Mouse (Mus musculus) urinary bladder, postnatal 4 days (tissue): ENCODE measurements around the gene Gphb5.
A peak's percentile ranks its signal among the peaks of the same experiment; 100 is the strongest.
"Not testable (repeated sequence)": the region's sequence is repeated elsewhere in the genome, so short reads cannot be mapped to it uniquely, and the experiment has no call there.

Experiments used
- DNase-seq, 2 experiments: peaks; one replicate each; pipeline ENCODE4 v3.0.0; 2021 to 2022; ENCODE audit warnings: low spot score in 2 of 2

Gphb5 gene

GRCm38 (mm10) chr12:75416681-75417080, at the start of gene Gphb5:
Gene Gphb5, minus strand, starts transcription at chr12:75416781.
- DNase-seq, result no peak

DNA sequence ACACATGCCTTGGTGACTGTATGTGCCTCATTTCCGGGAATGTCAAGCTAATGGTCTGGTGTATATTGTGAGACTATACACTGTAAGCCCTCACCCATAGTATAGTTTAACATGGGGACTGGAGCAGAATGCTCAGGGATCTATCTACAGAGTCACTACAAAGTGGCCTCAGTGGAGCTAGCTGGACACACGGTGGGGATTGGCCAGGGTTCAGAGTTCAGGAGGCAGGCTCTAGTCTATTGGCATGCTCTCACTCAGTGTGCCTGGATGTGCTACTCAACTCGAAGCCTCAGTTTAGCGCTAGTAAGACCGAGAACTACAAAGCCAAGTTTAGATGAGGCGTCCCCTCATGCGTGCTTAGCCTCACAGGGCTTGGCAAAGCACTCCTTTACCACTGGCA, 49.6 kb upstream of the Gphb5 start:
- no peak for DNase-seq

DNA sequence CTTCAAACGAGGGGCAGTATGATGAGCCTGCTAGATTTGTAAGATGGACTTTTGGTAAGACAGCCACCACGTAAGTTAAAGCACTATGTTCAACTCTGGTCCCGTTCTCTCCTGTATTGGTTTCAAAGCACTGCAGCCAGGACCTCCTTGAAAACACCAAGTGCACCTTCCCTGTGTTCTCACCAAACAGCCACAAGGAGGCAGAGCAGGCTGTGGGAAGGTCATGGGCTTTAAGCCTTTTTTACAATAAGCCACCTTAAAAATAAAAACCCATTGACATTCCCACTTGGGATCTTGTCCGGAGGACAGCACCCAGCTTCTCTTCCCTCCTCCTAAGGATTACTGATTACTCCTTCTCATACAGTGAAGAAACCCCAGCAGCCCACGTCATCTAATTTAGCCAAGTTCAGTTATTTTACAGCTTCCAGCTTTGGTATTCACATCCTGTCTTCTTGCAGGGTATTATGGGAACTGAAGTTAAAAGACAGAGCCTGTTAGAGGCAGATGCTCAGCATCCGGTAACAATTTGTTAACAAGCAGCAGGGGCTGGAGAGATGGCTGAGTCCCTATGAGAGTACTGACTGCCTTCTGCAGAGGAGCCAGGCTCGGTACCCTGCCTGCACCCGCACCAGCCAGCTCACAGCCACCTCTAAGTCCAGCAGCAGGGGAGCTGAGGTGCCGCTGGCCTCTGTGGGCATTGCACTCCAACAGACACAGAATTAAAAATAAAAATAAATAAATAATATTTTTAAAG, 47.6 kb upstream of the Gphb5 start:
- no peak for DNase-seq

GRCm38 (mm10) chr12:75460561-75460960, 44.0 kb upstream of the Gphb5 start:
- DNase-seq, result no peak

DNA sequence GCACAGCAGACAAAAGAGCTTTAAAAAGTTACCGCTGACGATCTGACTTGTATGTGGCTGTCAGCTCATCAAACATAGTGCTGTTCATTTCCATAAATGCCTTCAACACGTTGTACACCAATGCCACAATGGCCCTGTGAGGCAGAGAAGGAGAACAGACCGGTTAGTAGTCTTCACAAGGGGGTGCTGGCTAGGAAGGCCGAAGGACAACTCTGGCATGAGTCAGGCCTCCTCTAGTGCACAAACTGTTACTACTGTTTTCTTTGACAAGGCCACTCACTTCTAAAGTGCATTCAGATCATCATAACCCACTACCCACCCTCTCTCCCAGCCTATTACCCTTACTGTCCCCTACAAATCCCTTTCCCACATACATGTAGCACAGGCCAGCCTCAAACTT, 43.1 kb upstream of the Gphb5 start:
- DNase-seq, result no peak

- DNase-seq, result no peak
Measured at GRCm38 (mm10) chr12:75453441-75453840, 36.9 kb upstream of the Gphb5 start.

- no peak for DNase-seq
Measured at GRCm38 (mm10) chr12:75453027-75453426, 36.4 kb upstream of the Gphb5 start.

GRCm38 (mm10) chr12:75450592-75450991, 34.0 kb upstream of the Gphb5 start:
- no peak for DNase-seq

GRCm38 (mm10) chr12:75450011-75450410, 33.4 kb upstream of the Gphb5 start:
- DNase-seq, result no peak

DNA sequence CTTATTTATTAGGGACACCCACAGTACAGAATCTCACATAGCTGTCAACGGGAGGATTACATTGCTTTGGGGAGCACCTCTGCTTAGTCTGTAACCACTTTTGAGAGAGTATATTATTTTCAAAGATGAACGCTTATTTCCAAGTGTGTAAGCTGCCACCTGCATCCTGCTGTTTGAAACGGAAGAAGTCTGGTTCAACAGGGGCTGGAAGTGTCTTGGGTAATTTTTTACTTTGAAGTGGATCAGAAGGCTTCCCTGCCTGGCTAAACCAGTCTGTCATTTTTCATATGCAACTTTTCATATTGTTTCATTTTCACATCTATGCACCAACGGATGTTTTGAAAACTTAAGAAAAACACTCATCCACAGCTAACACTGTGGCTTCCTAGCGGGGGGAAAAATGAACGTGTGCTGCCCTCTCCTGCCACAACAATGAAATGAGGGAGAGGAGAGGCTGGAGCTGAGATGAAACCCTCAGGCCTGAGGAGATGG, 32.9 kb upstream of the Gphb5 start:
- no peak for DNase-seq

GRCm38 (mm10) chr12:75448921-75449320, 32.3 kb upstream of the Gphb5 start:
- DNase-seq, result no peak

DNA sequence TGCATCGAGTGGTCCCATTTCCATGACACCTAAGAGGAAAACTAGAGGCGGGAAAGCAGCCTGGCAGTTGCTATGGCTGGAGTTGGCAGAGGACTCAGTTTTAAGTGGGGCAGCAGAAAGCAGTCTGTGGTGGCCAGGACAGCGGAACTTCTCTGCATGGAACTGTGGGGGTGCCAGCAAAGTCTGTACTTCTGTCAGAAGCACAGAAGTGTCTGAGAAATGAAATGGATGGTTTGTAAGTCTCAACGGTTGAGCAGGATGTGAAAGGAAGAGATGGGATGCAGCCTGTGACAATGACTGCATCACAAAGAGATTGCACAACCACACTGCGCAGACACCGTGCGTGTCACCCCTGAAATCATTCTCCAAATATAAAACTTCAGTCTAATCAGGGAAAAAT, 29.7 kb upstream of the Gphb5 start:
- DNase-seq, result no peak

DNA sequence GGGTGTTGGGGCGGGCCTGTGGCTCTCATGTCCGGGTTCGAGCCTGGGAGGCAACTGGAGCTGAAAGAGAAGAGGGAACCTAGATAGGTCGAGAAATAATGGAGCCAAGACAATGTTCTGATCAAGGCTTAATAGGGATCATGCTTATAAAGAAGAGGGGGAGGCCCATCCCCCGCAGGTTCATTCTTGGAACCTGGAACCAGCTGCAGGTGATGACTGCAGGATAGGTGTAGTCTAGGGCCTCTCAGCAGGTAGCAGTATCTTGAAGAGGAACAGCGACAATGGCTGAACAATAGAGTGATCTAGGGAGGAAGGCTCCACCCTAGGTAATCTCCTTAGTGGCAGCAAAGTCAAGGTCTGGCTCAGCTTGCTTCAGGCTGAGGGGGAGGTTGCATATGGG, 15.8 kb upstream of the Gphb5 start:
- DNase-seq, result not testable (repeated sequence)

GRCm38 (mm10) chr12:75429685-75430396, 13.3 kb upstream of the Gphb5 start:
- DNase-seq, result no peak

DNA sequence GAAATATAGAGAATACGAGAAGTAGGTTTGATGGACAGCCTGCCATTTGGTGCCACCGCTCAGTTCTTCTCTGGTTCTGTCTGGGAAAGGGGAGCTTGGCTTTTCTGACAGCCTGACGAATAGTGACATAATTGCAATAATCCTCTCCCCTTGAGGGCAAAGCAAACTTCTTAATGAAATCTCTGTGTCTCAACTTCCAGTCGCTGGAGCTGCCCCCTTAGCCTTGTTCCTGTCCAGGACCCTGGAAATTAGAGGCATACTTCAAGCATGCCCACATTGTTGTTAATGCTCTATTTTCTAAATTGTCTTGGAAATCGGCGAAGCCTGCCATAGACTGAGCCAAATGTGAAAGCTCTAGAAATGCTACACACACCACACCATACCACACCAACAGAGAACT, 12.1 kb upstream of the Gphb5 start:
- DNase-seq, result no peak

- DNase-seq, result no peak
Measured at GRCm38 (mm10) chr12:75425882-75426281, 9.3 kb upstream of the Gphb5 start.

GRCm38 (mm10) chr12:75424817-75425216, 8.2 kb upstream of the Gphb5 start:
- no peak for DNase-seq

GRCm38 (mm10) chr12:75424359-75424758, 7.8 kb upstream of the Gphb5 start:
- no peak for DNase-seq

- DNase-seq, result no peak
Measured at GRCm38 (mm10) chr12:75414991-75415390, 1.6 kb downstream of the Gphb5 start.

- DNase-seq, result no peak
Measured at GRCm38 (mm10) chr12:75412964-75413363, 3.6 kb downstream of the Gphb5 start.

DNA sequence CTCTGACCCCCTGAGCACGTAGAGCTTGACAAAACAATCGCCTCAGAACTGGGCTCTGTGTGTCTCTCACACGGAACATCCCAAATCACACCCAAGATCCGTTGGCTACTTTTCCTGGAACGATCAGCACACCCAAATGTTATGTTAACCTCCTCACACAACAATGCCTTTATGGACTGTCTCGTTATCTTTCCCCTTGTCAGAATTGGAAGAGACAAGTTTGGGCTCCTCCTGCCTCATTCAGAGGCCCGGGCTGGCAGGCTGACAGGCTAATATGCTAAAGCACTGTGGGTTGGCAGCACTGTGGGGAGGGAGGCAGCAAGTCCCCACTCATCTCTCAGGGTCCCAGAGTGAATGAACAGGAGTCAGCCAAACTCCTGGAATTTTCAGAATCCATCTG, 19.5 kb downstream of the Gphb5 start:
- peak in 1 of 2 experiments; percentile 43 for DNase-seq

DNA sequence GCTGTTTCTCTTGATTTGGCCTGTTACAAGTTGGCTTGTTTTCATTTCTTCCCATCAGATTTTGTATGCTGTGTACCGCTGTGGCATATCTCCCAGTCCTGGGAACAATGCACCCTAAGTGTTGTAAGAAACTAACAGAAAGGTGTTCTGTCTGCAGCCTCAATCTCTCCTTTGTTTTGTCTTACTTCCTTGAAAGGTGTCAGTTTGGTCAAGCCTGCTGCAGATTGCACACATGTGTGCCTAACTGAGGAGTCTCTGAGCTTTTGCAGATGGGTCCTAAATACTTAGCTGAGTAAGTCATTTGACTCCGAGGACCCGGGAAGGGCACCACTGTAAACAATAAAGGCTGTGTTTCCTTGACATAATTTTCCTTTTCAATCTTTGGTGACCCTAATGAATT, 20.0 kb downstream of the Gphb5 start:
- DNase-seq, result no peak
